Mouse (Mus musculus): ENCODE results near the gene Plk5.

- TF ChIP-seq CTCF (IDR thresholded peaks at IDR 0.05; ENCODE audit: low read depth) (peak; percentile 29), EP300 (IDR thresholded peaks at IDR 0.05; ENCODE audit: low read depth) (no peak)
These were observed 33.4 kb upstream of the Plk5 start for GRCm38 (mm10) chr10:80322811-80323211.
